22 mouse cellular contexts compared by ENCODE assay signal in genomic region chr19:17006220-17006907, GRCm38 (mm10).
"Had no signal": no experiment of that assay in that cellular context is flagged by ENCODE, and none has a peak within 500 bp of the region (broad histone marks: within the 10 kb centered on the region; RNA-seq: fewer than 3 reads in every experiment).

No protein-coding gene starts in this region.

- DNase-seq: kidney, adult 8-10 months; kidney, postnatal 25 days; left cerebral cortex, postnatal 4 days; liver, postnatal 0 days; lung, embryonic 14.5 days; lung, postnatal 36 days; retina, postnatal 1 day; right cerebral cortex, postnatal 25 days; spleen, adult 18-20 months; thymus, adult 18-20 months; thymus, postnatal 36 days had no signal

- H3K4me2 ChIP-seq: limb, embryonic 12.5 days; limb, embryonic 15.5 days; liver, embryonic 11.5 days; lung, embryonic 14.5 days; midbrain, embryonic 13.5 days; neural tube, embryonic 13.5 days had no signal

- H3K27me3 ChIP-seq: limb, embryonic 12.5 days; limb, embryonic 15.5 days; megakaryocyte, embryonic 14.5 days; neural tube, embryonic 13.5 days had no signal

- H3K4me1 ChIP-seq: neural tube, embryonic 13.5 days had no signal

- ATAC-seq: liver, postnatal 0 days; lung, postnatal 0 days; midbrain, embryonic 13.5 days; midbrain, embryonic 16.5 days had no signal

- H3K27ac ChIP-seq: limb, embryonic 12.5 days; limb, embryonic 15.5 days; liver, embryonic 14.5 days; midbrain, embryonic 10.5 days; midbrain, embryonic 13.5 days; neural tube, embryonic 13.5 days had no signal

- H3K4me3 ChIP-seq: limb, embryonic 12.5 days; limb, embryonic 15.5 days; megakaryocyte, embryonic 14.5 days; midbrain, embryonic 10.5 days; midbrain, embryonic 13.5 days; myocyte; neural tube, embryonic 13.5 days had no signal

- H3K9ac ChIP-seq: limb, embryonic 12.5 days; limb, embryonic 15.5 days; liver, embryonic 14.5 days; liver, postnatal 0 days; lung, embryonic 14.5 days; midbrain, embryonic 13.5 days; neural tube, embryonic 13.5 days had no signal

- H3K36me3 ChIP-seq: limb, embryonic 12.5 days; limb, embryonic 15.5 days; midbrain, embryonic 10.5 days; midbrain, embryonic 13.5 days; neural tube, embryonic 13.5 days had no signal

- H3K9me3 ChIP-seq: limb, embryonic 12.5 days; limb, embryonic 15.5 days; megakaryocyte, embryonic 14.5 days; midbrain, embryonic 10.5 days; midbrain, embryonic 13.5 days; neural tube, embryonic 13.5 days had no signal
